Mouse (Mus musculus) Muller cell, postnatal 12 days (primary cell): Measurements from ENCODE around the gene A3galt2.

Source experiments
- DNase-seq: peaks from one replicate; pipeline ENCODE4 v3.0.0-alpha.2; 2015; ENCODE audit errors: inconsistent ontology term

A3galt2 gene

DNA sequence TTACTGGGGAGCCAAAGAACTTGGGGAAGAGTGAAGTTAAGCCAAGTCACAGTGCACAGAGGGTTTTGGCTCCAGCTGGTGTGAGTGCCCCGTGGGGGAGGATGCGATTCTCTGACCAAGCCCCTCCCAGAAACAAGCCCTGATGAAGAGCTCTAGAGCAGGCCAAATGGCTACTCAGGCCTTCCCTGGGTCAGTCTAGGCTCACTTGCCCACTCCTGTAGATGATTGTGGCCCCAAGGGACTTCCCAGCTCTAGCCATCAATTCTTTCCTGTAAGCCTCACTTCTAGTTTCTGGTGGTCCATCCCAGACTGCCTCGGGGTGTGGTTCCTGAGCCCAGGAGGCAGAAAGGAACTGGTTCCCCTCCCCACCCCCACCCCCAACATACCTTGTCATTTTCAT is at the start of gene A3galt2:
TSS of gene A3galt2 (plus strand) at position 301 of the 400 bp plus-strand sequence.
- no peak for DNase-seq

DNA sequence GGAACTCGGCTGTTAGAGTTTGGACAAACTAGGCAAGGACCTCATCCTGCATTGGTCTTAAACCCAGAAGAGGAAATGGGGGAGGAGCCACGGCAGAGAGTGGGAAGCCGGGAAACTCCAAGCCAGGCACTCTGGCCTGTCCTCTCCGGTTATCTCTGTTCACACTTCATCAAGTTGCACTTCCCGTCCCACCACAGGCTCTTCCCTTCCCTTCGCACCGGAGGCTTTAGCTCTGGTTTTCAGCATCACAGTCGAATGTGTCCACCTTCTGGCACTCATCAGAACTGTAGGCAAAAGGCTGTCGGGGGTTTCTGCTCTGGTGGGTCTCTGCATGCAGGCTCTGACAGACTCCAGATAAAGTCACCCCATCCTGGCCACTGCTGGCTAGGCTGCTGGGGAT is 48.5 kb upstream of the A3galt2 start:
- DNase-seq, result peak; percentile 47

DNA sequence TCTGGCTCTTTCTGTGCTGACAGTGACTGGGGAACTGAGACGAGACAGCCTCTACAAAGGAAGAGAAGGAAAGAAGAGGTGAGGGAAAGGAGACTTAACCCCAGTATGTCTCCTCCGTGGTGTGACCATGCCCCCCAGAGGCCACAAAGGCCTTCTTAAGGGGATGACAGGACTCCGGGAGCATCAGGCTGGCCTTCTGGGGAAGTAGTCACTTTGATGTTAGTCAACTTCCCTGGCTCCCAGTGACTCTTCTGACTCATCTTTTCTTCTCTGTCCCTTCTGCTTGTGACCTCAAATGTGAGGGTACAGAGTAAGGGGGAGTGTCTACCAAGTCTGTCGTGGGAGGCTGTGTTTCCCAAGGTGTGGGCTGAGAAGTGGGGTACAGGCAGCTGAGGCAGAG is 47.8 kb upstream of the A3galt2 start:
- DNase-seq, result no peak

DNA sequence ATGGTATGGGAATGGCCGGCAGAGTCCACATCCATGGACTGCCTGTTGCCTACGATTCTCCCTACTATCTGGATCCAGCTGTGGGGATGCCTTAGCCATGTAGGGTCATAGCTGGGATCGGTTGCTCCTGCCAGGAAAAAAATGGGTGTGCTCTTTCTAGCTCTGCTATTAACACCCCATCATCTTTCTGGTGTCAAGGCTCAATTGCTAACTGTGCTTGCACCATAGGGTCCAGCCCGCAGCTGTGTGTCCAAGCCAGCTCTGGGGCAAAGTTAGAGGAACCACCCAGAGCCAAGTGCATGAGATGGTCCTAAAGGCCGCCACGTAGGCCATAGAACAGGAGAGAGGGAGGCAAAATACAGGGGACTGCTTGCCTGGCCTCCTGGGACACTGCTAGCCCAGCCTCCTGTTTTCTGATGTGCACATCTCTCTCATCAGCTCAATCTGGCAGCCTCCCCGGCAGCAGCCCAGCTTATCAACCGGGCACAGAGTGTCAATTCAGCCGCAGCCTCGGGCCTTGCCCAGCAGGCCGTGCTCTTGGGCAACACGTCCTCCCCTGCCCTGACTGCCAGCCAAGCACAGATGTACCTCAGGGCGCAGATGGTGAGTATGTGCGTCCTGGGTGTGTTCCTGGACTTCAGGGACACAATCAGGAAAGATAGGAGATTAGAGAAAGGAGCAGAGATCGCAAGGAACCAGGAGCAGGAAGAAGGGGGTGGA is 45.9 kb upstream of the A3galt2 start:
- no peak for DNase-seq

DNA sequence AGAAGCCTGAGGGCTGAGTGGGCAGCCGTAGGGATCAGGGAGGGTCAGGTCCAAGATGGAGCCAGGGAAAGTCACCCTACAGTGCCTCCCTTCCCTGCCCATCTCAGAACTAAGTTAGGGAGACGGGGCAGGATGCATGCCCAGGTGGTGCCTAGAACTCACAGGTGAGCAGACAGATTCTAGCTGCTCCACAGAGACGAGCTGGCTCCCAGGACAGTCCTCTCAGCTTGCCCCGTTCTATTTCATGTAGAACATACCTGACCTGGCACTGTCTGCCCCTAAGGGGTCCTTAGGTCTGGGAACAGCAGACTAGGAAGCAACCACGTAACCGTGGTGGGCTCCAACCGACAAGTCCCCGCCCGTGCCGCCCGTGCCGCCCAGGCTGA is 45.4 kb upstream of the A3galt2 start:
- no peak for DNase-seq

DNA sequence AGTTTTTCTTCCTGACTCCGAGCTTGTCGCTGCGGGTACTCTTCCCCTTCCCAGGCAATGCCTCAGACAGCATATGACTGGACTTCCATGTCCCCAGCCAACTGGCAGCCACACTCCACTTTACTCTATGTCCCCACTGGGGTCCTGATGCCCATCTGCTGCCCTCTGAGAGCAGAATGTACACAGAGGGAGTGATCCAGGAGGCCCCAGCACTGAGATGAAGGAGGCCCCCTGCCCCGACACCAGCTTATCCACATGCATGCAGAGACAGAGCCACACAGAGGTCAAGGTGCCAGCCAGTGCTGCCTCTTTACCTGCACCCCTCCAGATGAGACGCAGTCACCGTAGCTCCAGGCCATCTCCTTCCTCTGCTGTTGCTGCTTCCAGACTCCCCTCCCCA is 44.9 kb upstream of the A3galt2 start:
- DNase-seq, result no peak

DNA sequence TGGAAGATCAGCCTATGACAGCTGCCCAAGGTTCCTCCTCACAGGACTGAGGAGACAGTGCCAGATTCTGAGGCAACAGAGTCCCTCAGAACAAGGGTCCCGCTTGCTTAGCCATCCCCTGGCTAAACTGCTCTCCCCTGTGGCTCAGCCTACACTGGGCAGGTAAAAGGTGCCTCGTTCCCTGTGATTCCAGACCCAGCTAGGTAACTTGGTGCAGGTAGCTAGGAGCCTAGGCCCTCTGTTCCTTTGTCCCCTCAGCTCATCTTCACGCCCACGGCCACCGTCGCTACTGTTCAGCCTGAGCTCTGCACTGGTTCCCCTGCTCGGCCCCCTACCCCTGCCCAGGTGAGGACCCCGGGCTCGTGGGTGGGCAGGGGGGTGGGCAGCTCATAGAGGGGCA is 44.4 kb upstream of the A3galt2 start:
- DNase-seq, result no peak

DNA sequence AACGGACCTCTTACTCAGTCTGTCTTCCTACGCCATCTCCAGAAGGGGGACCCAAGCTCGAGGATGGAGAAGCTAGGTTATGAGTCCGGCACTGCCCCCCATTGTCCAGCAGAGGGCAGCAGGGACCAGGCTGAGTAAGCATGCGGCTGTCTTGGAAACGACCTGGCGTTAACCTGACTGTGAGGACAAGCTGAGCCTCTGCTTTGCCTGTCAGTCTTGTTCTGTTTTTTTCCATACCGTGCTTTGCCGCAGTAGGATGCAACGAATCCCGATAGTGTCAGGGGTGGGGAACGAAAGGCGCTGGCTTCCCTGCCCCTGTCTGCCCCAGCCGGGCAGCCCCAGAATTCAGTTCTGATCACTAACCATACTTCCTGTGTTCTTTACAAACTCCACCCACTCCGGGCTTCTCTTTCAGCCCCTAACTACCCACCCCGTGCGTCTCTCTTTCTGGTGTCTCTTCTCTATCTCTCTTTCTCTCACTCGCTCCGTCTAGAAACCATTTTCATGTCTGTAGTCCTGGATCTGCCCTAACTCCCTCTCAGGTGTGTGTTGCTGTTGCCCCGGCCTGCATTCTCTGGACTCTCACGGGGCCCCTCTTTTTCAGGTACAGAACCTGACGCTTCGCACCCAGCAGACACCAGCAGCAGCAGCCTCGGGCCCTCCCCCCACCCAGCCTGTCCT is 43.6 kb upstream of the A3galt2 start:
- DNase-seq, result peak; percentile 94

DNA sequence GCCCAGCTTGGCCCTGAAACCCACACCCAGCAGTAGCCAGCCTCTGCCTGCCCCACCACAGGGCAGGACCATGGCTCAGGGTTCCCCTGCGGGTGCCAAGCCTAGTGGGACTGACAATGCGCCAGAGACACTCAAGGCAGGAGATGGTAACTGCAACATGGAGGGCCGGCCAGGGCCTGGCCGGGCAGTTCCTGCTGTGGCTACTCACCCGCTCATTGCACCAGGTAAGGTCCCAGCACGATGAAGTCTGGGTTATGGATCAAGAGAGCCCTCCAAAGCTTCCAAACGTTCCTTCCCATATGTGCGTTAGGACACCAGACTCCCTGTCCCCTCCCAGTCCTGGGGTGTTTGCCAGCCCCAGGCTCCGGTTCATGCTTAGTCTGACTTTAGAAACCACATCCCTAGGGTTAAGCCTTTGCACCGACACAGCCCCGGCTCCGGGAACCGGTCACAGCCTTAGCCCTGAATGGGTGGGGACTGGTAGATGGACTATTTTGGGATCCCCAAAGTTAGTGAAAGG is 43.0 kb upstream of the A3galt2 start:
- peak; percentile 71 for DNase-seq

DNA sequence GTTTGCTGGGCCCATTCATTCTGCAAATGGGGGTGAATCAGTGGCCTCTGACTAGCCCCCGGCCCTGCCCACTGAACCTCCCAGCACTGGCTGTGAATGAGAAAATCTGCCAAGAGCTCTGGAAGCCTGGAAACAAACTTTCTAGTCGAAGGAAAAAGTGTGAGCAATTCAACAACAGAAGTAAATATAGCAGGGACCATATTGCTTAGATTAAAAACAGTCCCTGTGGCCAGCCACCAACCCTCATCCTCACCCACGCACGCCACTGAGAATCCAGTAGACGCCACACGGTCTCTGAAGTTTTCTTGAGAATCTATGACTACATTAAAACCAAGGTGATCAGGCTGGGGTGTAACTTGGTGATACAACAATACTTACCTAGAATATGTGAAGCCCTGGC is 42.2 kb upstream of the A3galt2 start:
- no peak for DNase-seq

DNA sequence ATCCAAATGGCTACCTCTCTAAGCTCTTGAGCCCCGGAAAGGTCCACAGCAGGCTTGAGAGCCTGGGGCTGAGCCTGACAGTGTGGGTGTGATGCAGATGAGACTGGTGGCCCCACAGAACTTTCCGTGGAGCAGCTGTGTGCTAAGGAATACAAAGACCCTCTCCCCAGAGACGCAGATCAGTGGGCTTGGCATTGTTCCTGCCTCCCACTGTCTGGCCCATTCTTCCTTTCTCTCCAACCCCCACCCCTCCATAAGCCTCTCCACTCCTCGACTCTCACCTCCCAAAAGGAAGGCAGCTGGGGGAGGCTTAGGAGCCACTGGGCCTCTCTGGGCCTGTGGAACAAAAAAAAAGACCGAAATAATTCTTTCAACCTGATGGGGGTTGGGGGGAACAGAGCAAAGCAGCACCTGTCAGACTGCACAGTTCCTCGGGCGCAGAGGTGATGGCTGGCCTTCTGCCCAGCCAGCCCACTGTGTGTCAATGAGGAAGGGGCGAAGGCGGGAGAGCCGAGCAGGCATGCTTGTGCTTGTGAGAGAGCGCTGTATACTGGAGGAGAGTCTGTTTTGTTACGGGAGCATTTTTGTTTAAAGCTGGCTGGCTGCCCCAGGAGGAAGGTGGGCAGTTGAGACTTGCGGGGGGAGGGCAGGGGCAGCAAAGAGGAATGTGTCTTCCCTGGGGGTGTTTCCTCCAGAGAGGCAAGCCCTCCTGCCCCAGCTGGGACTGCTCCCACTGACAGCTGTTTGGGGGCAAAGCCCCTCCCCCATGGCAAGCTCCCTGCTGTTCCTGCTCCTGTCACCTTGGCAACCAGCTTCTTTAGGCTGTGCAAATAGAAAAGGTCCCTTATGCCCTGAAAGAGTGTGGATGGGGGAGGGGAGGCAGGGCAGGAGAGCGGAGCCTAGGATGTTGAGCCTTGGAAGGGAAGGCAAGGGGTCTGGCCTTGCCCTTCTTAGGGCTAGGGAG is 39.6 kb upstream of the A3galt2 start:
- no peak for DNase-seq

DNA sequence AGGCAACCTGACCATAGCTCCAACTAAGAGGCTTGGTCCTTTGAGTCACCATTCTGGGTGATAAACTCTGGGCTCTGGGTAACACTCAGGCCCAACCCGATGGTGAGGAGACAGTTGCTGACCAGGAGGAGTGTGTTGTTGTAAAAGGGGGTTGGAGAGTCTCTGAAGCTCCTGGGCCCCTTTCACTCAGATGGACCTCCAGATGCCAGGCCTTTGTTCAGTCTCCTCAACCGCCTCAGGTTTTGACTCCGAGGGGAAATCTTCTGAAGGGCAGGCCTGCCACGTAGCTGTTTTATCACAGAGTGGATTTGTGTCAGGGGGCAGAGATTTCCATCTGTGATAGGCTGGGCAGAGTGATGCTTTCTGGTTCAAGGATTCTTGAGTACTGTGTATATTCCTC is 38.9 kb upstream of the A3galt2 start:
- no peak for DNase-seq

DNA sequence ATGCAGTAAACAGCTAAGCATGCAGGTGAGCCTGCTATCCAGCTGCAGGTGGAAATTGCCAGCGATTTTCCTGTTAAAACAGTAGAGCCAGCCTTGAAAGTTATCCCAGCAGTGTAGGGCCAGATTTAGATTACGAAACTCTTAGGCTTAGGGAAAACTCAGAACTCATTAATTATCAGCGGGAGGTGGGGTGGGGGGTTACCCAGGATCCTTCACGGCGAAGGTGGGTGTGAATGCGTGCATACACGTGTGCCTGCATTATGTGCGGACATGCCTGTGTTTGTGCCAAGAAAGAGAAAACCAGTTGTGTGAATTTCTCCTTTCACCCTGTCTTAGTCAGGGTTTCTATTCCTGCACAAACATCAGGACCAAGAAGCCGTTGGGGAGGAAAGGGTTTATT is 38.4 kb upstream of the A3galt2 start:
- DNase-seq, result no peak

DNA sequence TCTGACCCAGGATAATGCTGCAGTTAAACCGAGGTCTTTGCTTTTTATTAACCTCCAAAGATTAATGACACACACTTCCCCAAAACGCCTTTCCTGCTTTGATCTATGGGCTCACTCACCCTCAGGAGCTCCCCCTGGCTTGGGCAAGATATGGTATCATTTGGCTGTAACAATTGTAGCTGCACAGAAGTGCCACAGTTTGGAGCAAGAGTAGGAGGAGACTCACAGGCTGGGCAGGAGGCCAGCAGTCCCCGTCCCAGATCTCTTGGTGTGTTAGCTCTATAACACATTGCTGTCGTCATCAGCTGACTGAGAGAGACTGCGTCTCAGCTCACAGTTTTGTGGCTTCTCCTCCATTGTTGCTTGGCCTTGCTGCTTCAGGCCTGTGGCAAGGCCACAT is 35.1 kb upstream of the A3galt2 start:
- DNase-seq, result peak; percentile 95

DNA sequence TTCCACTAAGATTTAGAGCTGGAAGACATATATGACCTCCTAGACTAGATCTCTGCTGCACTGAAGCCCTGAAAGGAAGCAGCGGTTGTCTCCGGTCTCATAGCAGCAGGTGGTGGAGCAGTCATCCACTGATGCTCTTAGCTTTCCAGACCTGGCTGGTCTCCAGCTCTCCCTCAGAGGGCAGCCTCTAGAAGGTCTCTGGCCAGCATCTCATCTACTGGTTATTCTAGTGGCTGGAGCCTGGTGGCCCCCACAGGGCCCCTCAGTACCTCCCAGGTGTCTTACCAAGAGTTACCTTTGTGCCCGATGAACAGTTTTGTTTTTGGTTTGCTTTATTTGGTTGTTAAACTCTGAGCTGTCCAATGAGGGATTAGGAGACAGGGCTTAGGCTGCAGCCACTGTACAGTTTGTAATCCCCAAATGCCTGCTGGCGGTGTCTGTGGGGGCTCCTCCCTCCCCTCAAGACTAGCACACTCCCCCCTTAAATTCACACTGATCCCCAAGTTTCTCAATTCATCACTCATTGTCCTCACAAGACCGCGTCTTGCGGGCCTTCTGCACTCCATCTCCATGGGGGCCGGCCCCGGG is 34.0 kb upstream of the A3galt2 start:
- no peak for DNase-seq

DNA sequence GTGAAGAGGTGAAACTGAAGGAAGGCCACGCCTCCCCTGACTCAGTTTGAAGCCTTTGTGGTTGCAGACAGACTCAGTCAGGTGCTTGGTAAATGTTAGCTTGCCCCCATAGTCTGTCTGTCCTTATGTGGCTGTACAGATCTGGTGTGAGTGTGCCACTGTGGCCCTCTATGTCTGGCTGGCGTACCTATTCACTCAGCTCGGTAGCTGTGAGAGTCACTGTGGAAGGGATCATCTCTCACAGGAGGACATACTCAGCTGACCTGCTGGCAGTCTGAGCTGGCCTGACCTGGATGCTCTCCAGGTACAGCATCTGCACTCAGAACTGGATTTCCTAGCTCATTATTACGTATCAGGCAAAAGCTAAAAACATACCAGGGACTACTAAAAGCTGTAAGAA is 33.4 kb upstream of the A3galt2 start:
- no peak for DNase-seq

DNA sequence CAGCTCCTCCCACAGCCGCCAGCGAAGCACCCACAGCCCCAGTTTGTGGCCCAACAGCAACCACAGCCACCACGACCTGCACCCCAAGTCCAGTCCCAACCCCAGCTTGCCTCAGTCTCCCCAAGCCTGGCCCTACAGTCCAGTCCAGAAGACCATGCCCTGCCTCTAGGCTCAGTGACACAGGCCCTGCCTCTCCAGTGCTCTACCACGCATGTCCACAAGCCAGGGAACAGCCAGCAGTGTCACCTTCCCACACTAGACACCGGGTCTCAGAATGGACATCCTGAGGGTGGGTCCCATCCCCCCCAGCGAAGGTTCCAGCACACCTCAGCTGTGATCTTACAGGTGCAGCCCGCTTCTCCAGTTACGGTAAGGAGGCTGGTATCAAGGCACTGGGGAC is 32.2 kb upstream of the A3galt2 start:
- DNase-seq, result no peak

DNA sequence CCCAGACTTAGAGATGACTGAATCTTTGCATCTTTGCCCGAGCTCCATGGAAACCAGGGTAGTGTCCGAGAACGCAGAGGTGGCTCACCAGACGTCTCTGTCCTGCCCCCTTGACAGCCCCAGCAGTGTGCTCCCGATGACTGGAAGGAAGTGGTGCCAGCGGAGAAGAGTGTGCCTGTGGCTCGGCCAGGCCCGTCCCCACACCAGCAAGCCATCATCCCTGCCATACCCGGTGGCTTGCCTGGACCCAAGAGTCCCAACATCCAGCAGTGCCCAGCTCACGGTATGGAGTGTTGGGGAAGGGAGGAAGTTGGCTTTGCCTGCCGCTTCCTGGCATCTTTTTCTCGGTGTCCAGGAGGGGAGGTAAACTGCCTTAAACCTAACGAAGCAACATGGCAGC is 31.7 kb upstream of the A3galt2 start:
- DNase-seq, result no peak

DNA sequence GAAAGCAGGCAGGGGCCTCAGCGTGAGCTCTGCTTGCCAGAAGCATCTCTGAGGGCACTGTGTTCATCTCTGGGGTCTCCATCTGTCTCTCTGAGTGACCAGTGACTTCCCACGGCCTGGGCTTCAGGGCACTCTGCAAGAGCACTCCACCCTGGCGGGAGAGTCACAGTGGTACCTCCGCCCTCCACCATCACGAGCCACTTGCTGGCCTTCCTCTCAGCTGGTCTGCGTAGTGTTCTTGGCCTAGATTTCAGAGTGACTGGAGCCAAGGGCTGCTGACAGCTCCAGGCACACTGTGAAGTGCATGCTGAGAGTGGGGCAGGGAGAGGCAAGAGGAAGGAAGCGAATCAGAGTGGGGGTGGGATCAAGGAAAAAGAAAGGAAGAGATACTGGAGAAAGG is 31.1 kb upstream of the A3galt2 start:
- no peak for DNase-seq

DNA sequence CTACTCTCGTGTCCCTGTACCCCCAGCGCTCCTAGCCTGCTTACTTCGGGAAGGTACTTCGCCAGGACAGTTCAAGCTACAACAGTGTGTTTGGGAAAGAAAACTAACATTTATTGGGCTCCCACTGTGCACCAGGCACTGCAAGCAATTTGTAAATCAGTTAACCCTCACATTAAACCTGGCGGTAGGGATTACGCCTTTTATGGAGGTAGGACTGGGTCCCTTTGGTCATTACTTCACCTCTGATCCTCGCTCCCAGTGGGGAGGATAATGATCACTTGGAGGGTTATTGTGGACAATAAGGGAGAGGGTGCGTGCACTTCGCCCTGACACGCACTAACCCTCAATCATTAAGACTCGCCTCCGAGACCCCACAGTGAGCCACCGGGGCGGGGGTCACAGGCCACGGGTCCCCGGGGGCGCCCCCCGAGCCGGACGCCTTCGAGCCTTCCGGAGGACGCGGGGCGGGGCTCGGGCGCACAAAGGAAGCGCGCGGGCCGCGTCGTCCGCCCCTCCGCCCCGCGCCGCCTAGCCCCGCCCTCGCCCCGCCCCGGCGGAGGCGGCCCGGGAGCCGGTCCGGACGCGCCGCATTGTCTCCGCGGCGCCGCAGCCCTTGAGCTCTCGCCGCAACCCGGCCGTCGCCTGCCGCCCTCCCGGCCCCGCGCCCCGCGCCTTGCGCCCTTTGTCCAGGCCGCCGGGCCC is 28.0 kb upstream of the A3galt2 start:
- DNase-seq, result peak; percentile 89

DNA sequence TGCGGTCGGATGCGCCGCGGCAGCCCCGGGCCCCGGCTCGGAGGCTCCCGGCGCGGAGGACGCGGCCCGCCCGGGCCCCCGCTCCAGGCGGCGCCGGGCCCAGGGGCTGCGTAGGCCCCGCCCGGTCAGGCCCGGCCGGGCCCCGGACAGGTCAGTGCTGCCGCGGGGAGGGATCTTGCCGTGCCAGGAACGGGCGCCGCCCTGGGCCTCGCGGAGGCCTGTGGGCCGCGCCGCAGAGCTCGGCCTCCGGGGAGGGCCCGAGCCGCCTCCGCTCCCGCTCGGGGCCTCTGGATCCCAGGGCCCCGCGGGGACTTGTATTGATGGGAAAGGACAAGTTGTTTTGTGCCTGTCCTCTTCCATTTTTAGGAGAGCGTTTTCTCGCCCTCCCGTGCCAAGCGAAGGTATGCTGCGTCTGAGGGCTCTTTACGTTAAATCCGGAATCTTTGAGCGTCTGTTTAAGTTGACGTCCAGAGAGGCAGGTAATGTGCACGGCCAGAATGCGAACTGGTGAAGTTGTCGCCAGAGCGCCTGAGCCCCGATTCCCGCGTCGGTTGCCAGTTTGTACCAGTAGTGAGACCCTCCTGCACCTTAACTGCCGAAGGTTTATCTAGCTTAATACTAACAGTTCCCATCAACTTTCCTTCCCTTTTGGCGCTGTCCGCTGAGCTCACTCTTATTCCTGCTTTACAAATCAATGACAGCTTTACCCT is 27.3 kb upstream of the A3galt2 start:
- DNase-seq, result peak; percentile 69
